Mouse (Mus musculus): ENCODE results near the gene Pthlh. TPM values are rescaled to one million over a fixed set of nuclear protein-coding genes. Genes with fewer than 3 reads are reported as not detected.

Pthlh gene
- polyA plus RNA-seq, 1 experiment from 2014 or later, result 11.8 TPM

DNA sequence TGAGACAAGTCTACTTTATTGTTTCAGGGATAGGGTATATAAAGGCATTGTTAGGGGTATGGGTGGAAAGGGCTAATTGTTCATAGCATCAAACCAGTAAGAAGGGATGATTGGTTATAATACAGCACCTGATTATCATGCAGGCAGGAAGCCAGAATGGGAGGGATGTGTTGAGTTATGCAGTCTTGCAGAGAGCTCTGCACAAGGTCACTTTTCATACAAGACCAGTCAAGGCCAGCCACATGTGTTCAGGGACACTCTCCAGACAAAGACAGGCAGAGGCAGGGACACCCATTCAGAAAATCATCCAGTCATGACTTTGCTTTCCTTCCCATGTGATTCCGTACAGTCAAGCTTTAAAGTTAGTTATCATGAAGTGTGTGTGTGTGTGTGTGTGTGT is 47.8 kb downstream of the Pthlh start:
- H3K9ac ChIP-seq (ENCODE audit: low read length), result no peak overlapping the region
- no peaks in the 10 kb centered on the region for H3K27me3 ChIP-seq (ENCODE audit: control insufficient read depth, insufficient read depth, low read depth, low read length)
- no peaks in the 10 kb centered on the region for H3K4me1 ChIP-seq (replicated peaks; ENCODE audit: control insufficient read depth, insufficient read depth, low read length)
- H3K4me3 ChIP-seq (ENCODE audit: low read length), result no peak overlapping the region
- no peak overlapping the region for H3K4me2 ChIP-seq (ENCODE audit: low read depth, low read length)
- no peak overlapping the region for H3K27ac ChIP-seq (ENCODE audit: low read length)
- ATAC-seq (ENCODE audit: low read depth), result no peak
- no peaks in the 10 kb centered on the region for H3K9me3 ChIP-seq (ENCODE audit: control insufficient read depth, low read length)
- WGBS, result 83% methylated on average over 1 of the region's 1 CpGs
- no peaks in the 10 kb centered on the region for H3K36me3 ChIP-seq (ENCODE audit: control insufficient read depth, insufficient read depth, low read length)

DNA sequence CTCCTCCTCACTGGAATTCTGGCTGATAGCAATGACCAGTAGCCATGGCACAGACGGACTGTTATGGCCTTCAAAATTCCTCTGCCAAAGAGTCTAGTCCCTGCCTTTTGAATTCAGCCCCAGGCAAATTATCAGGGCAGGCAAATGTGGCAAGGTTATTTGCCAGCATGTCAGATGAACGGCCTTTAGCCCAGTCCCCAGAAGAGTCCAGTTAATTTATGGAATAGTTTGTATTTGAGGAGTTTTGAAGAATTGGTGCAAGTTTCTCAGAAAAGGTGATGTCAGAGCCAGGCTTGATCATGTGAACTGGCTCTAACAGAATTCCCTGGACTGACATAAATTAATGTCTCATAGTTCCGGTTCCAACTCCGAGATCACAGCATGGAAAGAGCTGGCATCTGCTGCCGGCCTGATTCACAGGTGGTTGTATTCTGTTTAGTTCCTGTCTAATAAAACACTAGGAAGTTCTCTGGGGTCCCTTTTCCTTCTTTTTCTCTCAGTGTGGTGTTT is 56.1 kb downstream of the Pthlh start:
- no peaks in the 10 kb centered on the region for H3K4me1 ChIP-seq (replicated peaks; ENCODE audit: control insufficient read depth, insufficient read depth, low read length)
- H3K36me3 ChIP-seq (ENCODE audit: control insufficient read depth, insufficient read depth, low read length), result no peaks in the 10 kb centered on the region
- 79% methylated on average over 5 of the region's 5 CpGs for WGBS
- no peak overlapping the region for H3K4me3 ChIP-seq (ENCODE audit: low read length)
- H3K4me2 ChIP-seq (ENCODE audit: low read depth, low read length), result no peak overlapping the region
- ATAC-seq (ENCODE audit: low read depth), result no peak
- H3K27ac ChIP-seq (ENCODE audit: low read length), result no peak overlapping the region
- H3K9ac ChIP-seq (ENCODE audit: low read length), result no peak overlapping the region
- H3K9me3 ChIP-seq (ENCODE audit: control insufficient read depth, low read length), result no peaks in the 10 kb centered on the region
- no peaks in the 10 kb centered on the region for H3K27me3 ChIP-seq (ENCODE audit: control insufficient read depth, insufficient read depth, low read depth, low read length)

Other genes starting within 250 kb of the Pthlh start
- gene Rep15, start 231.6 kb downstream of the Pthlh start, polyA plus RNA-seq (2015; fragmentation: Nextera tagmentation; extraction: Ambion mirVana), result 0.73 and 0.87 TPM in 2 replicates
- 95.7 and 101 TPM in 2 replicates for gene Mrps35, start 221.4 kb downstream of the Pthlh start, polyA plus RNA-seq (2015; fragmentation: Nextera tagmentation; extraction: Ambion mirVana)
- gene Mansc4, start 177.2 kb downstream of the Pthlh start, polyA plus RNA-seq (2015; fragmentation: Nextera tagmentation; extraction: Ambion mirVana), result 7.5 and 8.2 TPM in 2 replicates
- 6.7 and 7.6 TPM in 2 replicates for gene Klhl42, start 172.8 kb downstream of the Pthlh start, polyA plus RNA-seq (2015; fragmentation: Nextera tagmentation; extraction: Ambion mirVana)
- 25.1 and 27.0 TPM in 2 replicates for gene Ccdc91, start 211.6 kb upstream of the Pthlh start, polyA plus RNA-seq (2015; fragmentation: Nextera tagmentation; extraction: Ambion mirVana)

Measured in lung, embryonic 16.5 days (tissue).